Mouse (Mus musculus): ENCODE measurements around the gene Bptf.
A peak's percentile ranks its signal among the peaks of the same experiment; 100 is the strongest.
"Not testable (repeated sequence)": the region's sequence is repeated elsewhere in the genome, so short reads cannot be mapped to it uniquely, and the experiment has no call there.

The Bptf gene

DNA sequence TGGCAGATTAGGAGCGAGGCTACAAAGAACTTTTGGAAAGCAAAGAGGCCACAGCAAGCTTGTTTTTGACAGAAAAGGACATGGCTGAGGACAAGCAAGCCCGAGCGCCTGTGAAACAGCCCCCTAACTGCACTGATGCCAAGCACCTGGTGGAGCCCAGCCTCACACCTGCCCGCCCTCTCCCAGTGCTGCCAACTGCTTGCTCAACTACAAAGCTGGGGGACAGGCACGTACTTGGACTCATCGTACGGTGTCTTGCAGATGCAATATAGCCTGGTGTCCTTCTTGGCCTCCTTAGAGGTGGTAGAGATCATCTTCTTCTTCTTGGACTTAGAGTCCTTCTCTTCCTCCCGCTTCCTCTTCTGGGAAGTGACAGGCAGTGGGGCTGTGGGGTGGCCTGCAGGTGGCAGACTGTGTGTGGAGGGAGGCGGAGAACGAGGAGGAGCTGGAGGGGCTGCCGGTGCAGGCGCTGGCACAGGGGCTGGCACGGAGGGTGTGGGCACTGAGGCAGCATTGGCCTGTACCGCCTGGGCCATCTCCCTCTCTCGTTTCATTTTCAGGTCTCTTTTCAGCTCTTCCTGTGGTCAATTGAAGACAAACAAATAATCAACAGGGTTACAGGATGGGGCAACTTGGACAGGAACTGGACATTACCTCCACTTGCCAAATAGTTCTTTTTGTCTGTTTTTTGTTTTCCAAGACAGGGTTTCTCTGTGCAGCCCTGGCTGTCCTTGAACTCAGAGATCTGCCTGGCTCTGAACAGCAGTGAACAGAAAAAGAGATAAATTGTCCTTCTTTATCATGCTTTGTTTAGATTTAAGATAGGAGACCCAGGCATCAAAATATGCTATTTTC is 84.9 kb downstream of the Bptf start:
- DNase-seq (ENCODE audit: low spot score): no peak

DNA sequence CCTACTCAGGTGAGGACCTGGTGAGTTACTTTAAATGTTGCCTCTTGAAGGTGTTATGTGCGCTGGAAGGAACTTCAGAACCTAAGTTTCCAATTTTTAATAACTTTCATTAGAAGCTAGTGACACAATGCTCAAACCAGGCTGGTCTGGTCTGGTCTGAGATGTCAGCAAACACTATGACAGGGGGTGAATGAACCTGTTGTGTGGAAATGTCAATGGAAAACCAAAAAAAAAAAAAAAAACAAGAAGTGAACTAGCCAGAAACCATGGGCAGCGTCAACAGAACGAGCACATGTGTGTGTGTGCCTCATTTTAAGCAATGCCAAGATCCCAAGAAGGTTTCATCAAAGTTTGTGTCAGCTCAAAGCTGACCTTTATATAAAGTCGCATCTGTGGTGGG is 86.4 kb downstream of the Bptf start:
- DNase-seq (ENCODE audit: low spot score): no peak

DNA sequence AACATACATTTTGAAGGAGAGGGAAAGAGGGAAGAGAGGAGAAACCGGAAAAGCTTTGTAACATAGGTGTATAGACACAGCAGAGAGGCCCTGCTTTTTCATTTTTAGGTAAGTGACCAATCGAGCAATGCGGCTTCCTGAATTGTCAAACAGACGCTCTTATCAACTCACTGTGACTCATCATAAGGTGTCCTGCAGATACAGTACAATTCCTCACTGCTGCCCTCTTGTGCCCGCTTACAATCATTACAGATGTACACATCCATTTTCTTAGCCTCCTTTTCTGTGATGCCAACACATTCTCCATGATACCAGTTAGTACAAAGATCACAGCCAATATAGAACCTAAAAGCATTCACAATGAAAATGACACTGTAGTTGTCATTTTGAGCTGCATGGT is 87.6 kb downstream of the Bptf start:
- no peak for DNase-seq (ENCODE audit: low spot score)

DNA sequence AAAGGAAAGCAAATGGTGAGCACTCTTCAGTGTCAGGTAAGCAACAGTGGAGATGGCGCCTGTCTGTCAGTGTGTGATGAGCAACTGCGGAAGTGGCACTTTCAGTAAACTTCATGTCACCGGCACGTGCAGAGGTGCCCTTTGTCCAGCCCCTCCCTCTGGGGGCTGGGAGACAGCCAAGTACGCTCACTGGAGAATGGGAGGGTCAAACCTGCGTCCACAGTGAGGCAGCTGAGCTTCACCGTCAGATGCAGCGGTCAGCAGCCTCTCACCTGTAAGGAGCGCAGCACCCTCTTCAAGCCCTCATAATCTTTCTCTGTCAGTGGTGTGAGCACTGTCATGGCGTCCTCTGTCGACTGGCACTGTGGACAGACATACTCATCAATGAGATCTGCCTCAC is 88.6 kb downstream of the Bptf start:
- no peak for DNase-seq (ENCODE audit: low spot score)

DNA sequence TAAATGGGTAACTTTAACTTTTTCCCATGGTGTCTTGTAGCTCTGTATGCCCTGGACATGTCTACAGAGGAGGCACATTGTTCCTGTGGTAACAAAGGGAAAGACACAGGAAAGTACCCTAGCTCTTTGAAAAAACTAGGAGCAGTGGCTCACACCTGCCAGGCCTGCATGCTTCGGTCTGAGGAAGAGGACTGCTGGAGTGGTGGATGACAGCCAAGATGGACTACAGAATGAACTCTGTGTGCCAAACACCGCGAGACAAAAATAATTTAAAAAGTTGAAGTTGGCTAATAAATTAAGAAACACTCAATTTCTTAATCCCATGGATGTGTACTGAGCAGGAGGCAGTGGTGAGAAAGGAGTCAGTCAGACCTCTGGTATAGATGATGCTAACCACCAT is 90.5 kb downstream of the Bptf start:
- DNase-seq (ENCODE audit: low spot score): no peak

DNA sequence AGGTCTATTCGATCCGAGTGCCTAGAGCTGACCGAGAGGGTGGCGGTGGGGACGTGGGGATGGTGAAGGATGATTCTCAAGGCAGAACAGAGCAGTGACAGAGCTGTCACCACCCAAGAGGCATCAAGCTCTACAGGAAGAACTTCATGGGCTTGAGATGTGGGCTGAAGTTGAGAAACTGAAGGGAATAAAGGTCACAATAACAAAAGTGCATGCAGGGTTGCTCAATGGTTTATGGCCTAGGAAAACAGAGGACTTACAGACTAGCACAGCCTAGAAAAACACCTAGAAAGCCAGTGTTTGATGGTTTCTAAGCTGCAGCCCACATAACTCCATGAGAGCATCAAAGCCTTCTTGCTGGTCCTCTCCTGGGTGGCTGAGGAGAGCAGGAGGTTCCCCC is 92.5 kb downstream of the Bptf start:
- no peak for DNase-seq (ENCODE audit: low spot score)

DNA sequence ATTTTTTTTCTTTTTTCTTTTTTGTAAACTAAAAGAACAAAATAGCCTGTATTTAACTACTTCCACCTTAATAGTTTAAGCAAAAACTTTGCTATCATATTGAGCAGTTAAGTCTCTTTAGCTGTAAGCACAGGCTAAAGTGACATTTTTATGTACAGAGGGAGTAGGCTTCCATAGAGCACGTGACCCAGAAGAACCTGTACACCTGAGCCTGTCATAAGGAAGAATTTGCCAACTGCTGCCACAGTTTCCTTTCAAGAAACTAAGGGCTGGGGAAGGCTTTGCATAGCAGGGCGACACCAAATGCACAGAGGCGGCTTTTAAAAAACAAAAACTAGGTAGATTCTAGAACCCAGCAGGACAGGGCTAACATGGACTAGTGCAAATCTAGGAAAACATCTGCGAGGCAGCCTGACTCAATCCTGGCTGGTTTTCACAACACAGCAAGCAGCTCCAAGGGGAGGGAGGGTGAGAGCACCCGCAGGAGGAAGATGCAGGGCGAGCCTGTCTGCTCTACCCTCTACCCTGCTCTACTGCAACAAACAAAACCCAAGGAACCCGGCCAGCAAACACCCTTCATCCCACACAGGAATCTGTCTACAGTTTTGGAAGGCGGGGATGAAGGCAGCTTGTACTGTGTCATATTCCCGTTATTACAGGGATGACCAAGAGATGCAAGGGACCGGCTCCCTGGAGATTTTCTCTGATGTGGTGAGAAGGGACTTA is 97.7 kb downstream of the Bptf start:
- no peak for DNase-seq (ENCODE audit: low spot score)

DNA sequence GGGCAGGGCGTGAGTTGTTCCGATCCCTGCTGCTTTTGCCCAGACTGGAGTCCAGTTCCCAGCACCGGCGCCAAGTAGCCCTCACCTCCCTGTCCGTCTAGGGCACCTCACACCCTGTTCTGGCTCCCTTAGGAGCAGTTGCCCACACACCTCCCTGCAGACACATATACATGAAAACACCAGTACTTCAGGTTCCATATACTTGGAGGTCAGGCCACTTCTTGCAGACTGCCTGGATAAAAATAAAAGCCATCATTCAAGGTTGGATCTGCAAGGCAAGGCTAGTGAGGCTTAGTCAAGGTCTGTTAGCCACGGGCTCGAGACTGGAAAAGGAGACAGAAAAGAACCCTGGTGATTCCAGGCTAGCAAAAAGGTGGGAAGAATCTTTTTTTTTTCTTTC is 100.3 kb downstream of the Bptf start:
- no peak for DNase-seq (ENCODE audit: low spot score)

DNA sequence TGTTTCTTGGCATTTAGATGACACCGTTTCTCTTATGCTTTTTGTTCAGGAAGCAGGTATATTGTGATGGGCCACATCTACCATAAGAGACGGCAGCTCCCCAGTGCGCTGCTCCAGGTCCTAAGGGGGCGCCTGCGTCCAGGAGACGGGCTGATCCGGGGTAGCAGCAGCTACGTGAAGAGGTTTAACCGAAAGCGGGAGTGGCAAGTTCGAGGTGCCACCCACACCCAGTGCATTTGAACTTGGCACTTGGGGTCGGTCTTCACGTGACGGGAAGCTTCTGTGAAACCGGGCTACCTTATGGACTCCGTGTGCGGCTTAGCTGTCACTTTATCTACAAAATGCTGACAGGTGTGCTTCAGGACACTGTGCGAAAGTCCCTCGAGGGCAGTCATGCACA is 102.4 kb downstream of the Bptf start:
- DNase-seq (ENCODE audit: low spot score): no peak

DNA sequence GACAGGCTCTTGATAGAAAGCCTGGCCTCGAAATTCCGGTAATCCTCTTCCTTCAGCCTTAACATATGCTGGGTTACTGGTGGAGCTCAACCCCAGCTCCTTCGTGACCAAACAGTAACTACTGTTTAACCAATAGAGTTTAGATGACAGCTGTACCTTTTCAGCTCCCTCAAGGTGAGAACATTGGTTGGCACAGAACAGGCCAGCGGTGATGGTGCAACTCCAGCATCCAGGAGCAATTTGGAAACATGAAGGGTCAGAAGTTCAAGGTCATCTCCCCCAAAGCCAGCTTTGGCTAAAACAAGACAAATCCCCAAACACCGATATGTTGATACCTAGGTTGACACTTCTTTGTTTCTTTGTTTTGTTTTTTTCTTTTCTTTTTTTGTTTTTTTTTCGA is 103.2 kb downstream of the Bptf start:
- no peak for DNase-seq (ENCODE audit: low spot score)

DNA sequence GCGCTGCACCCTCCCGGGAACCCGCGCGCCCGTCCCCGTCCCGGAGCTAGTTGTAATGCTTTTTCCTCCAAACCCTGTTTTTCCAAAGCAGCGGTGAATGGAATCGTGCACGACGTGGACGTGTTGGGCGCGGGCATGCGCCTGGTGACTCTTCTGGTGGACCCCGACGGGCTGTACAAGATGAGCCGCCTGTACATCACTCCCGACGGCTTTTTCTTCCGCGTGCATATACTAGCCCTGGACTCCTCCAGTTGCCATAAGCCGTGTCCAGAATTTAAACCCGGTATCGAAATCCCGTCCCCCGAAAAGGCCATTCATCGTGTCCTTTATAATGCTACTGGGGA is 103.7 kb downstream of the Bptf start:
- no peak for DNase-seq (ENCODE audit: low spot score)

DNA sequence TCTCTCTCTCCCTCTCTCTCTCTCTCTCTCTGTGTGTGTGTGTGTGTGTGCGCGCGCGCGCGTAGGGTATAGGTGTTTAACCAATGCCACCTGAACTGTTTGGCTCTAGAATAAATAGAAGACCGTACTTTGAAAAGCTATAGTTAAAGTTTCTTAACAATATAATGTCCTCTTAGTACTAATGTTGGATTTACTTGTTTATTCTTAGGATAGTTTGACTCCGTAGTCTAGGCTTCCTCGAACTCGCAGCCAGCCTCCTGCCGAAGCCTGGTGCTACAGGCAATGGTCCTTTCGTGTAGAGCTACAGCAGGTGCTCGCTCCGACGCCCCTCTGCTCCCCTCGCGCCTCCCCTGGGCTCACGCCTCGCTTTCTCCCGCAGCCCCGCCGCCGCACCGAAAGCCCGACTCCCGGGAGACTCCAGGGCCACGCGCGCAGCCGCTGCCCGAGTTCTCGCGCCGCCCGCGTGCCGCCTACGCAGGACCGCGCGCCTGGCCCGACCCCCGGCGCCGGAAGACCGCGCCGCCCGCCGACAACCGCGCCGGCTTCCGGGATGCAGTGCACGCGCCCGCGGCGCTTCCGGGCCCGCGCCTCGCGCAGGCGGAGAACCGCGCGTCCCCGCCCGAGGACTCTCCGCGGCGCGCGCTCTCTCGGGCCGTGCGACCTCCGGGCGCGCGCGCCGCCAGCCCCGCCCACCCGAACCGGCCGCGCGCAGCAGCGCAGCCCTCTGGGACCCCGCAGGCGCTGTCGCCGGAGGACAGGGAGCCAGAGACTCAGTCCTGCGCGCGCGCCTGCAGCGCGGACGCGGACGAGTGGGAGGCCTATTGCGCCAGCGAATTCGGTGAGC is 104.3 kb downstream of the Bptf start:
- DNase-seq (ENCODE audit: low spot score): peak; percentile 81

DNA sequence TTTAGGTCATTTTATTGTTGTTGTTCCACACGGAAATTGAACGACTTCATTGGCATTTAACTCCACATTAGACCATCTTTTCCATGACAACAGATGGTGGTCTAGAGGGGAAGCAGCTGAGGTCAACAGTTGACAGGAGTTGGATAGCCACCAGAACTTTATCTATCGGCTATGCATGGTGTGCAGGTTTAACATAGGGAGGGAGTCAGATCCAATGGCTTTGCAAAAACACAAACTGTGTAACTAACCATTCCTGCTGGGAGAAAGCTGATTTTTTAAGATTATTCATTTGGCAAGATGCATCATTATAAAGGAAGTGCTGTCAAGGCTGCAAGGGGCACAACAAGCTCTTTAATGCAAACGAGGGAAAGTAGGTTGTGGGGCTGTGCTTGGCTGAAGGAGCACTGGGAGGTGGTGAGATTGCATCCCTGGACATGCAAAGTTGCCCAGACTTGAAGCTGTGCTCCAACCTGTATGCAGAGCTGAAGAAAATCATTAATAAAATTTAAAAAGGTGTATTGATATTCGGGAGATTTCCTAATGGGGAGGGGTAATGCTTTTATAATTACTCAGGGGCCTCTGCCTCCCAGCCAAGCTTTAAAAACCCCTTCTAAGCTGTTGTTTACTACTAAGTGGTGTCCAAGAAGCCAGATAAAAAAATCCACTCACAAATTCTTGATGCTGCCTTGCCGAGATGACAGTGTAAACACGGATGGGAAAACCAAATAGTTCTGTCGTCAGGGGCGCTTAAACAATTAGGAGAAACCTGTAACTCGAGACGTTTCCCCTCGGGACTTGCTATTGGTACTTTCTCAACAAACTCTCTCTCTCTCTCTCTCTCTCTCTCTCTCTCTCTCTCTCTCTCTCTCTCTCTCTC is 105.1 kb downstream of the Bptf start:
- DNase-seq (ENCODE audit: low spot score): no peak

DNA sequence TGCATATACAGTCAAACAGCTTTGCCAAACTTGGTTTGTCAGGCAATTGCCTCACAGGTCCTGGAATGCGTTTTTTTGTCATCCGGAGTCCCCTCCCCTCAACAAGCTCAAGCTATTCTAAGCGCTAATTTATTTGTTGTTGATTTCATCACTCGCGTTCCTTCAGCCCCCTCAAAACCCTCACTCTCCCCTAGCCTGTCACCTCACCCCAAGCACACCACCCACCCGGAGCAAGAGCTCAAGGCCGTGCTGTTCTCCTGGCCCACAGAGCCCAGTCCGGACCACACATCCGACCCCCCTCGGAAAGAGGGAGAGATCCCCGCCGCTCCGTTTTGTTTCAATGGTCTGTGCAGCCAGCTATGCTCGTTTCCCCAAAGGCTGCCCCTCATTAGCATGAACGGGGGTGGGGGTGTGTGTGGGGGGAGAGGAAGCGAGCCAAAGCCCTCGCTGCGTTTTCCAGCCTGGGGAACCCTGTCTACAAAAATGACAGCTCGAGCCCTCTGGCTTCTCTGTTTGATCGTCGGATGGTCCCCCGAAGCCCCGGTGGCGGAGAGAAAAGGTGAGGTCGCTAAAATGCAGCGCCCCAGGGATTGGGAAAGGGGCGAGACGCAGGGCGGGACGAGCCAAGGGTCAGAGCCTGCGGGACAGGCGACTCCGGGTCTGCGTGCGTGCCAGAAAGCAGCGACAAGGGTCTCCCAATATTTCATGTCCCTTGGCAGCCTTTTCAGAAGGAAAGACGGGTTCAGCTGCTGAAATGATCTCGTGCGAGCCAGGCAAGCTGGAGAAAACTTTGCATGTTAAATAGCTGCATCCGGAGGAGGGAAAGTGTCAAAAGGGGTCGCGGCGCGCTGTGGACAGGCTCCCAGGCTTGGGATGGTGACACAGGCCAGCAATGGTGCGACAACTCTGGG is 106.3 kb downstream of the Bptf start, which contains the start of gene 1810010H24Rik:
Gene 1810010H24Rik (plus strand): TSS at position 271 of the 911 bp plus-strand sequence.
- no peak for DNase-seq (ENCODE audit: low spot score)

DNA sequence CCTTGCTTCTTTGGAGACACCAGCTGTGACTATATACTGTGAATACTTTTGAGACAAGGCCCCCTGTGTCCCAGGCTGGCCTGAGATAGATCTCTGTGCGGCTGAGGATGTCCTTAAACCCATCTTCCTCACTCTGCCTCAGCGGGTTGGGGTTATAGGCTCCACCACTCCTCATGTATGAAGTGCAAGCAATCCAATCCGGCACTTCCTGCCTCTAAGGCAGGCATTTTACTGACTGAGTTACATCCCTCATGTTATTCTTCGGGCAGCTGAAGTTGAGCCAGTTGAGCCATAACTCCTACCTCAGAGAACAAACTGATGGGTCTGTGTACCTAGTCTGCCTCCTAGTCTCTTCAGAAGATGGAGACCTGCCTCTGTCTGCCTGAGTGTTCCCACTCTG is 107.5 kb downstream of the Bptf start:
- DNase-seq (ENCODE audit: low spot score): no peak

DNA sequence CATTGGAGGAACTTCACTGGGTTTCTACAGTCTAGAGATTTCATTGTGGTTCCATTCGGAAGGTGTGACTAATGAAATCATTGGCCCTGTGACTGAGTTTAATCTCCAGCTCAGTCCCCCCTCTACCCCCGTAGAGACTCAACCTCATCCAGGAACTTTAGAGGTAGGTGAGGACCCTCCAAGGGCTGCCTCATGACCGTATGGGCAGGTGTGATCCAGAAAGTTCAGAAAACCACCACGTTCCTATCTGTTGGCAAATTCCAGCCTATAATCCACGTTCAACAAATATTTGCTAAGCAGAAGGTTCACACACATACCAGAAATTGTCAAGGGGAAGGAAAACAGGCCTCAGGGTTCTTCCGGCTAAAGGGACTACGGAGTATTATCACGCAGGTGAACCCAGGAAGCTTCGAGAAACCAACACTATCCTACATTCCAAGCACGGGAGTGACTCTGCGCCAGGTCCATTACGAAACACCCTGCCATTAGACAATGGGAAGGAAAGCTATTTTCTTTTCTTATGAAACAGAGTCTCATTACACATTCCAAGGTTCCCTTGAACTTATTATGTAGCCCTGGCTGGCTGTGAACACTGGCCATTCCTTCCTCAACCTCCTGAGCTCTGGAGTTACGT is 109.8 kb downstream of the Bptf start:
- DNase-seq (ENCODE audit: low spot score): no peak

DNA sequence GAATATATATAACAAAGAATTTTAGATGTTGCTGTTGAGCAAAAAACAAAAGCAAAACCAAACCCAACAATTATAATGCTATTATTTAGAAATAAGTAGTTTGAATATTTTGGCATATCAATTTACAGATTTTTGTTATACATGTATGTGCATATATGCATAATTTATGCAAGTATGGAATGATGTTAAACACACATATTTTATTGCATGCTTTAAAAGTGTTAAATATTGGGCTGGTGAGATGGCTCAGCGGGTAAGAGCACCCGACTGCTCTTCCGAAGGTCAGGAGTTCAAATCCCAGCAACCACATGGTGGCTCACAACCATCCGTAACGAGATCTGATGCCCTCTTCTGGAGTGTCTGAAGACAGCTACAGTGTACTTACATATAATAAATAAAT is 112.2 kb downstream of the Bptf start:
- DNase-seq (ENCODE audit: low spot score): not testable (repeated sequence)

DNA sequence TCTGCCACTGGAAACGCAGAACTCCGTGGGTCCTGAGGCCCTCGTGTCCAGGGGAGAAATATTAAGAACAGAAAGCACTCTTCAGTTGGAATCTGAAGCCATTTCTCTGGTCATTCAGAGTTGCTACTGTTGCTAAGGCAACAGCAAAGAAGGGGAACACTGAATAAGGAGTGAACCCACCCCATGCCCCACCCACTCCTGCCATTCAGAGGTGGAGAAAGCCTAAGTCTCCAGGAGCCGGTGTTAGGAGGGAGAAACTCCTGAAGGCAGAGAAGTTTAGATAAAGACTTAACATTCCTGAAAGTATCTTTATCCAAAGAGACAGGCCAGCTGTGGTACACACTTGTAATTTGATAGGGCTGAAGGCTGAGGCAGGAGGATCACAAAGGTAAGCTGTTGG is 112.6 kb downstream of the Bptf start:
- no peak for DNase-seq (ENCODE audit: low spot score)

DNA sequence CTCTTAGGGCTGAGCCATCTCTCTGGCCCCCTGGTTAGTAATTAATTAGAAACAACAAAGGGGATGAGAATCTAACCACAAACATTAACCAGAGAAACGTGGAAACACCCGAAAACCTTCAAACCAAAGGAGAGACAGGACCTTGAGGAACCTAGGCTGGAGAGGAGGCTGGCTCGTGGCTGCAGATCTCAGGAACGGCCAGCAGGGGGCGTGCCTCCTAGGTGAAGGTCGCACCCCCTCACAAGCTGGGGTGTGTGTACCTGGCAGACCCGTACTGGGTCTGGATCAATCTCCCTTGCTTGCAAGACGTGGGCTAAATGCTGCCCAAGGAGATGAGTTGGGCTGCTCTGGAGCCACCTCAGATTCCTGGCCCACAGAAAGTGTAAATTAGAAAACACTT is 113.3 kb downstream of the Bptf start:
- DNase-seq (ENCODE audit: low spot score): no peak

DNA sequence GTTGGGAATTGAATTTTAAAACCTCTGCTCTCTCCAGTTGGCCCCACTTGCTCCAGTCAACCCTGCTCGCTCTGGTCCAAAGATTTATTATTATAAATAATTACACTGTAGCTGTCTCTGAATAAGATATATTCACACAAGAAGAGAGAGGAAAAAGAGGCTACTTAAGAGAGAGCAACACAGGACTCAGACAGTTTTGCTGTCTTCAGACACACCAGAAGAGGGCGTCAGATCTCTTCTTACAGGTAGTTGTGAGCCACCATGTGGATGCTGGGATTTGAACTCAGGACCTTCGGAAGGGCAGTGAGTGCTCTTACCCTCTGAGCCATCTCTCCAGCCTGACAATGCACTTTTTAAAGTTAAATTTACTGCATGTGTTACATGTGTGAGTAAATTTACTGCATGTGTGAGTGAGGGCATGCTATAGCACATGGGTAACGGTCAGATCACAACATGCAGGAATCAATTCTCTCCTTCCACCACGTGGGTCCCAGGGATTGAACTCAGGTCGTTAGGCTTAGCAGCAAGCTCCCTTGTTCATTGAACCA is 114.5 kb downstream of the Bptf start:
- no peak for DNase-seq (ENCODE audit: low spot score)
